Mouse (Mus musculus): Measurements from ENCODE around the gene Atxn3.
"Not testable (repeated sequence)": the region's sequence is repeated elsewhere in the genome, so short reads cannot be mapped to it uniquely, and the experiment has no call there.

The Atxn3 gene

GRCm38 (mm10) chr12:101958556-101958955 lies 510 bp upstream of the Atxn3 start:
- no peak for DNase-seq (ENCODE audit: low read depth)

GRCm38 (mm10) chr12:101957079-101957941 lies 736 bp downstream of the Atxn3 start:
- DNase-seq (ENCODE audit: low read depth) = peak; percentile 59

GRCm38 (mm10) chr12:101955821-101956220 lies 2.2 kb downstream of the Atxn3 start:
- not testable (repeated sequence) for DNase-seq (ENCODE audit: low read depth)

- no peak for DNase-seq (ENCODE audit: low read depth)
Measured at GRCm38 (mm10) chr12:101948801-101949200, 9.2 kb downstream of the Atxn3 start.

GRCm38 (mm10) chr12:101947986-101948385 lies 10.1 kb downstream of the Atxn3 start:
- DNase-seq (ENCODE audit: low read depth) = no peak

- no peak for DNase-seq (ENCODE audit: low read depth)
Measured at GRCm38 (mm10) chr12:101937572-101937971, 20.5 kb downstream of the Atxn3 start.

- no peak for DNase-seq (ENCODE audit: low read depth)
Measured at GRCm38 (mm10) chr12:101935223-101935622, 22.8 kb downstream of the Atxn3 start.

- DNase-seq (ENCODE audit: low read depth) = no peak
Measured at GRCm38 (mm10) chr12:101928423-101928822, 29.6 kb downstream of the Atxn3 start.

GRCm38 (mm10) chr12:101922313-101922712 lies 35.7 kb downstream of the Atxn3 start:
- no peak for DNase-seq (ENCODE audit: low read depth)

- DNase-seq (ENCODE audit: low read depth) = no peak
Measured at GRCm38 (mm10) chr12:101919847-101920246, 38.2 kb downstream of the Atxn3 start.

GRCm38 (mm10) chr12:101917165-101917564 lies 40.9 kb downstream of the Atxn3 start:
- DNase-seq (ENCODE audit: low read depth) = peak; percentile 36

- DNase-seq (ENCODE audit: low read depth) = peak; percentile 89
Measured at GRCm38 (mm10) chr12:101912626-101913490, 45.2 kb downstream of the Atxn3 start, which contains the start of gene Trip11. Trip11 (minus strand) TSS chr12:101913267.

- DNase-seq (ENCODE audit: low read depth) = no peak
Measured at GRCm38 (mm10) chr12:101911346-101911745, 46.7 kb downstream of the Atxn3 start.

- DNase-seq (ENCODE audit: low read depth) = no peak
Measured at GRCm38 (mm10) chr12:101910360-101910759, 47.7 kb downstream of the Atxn3 start.

GRCm38 (mm10) chr12:101905817-101906216 lies 52.2 kb downstream of the Atxn3 start:
- DNase-seq (ENCODE audit: low read depth) = no peak

GRCm38 (mm10) chr12:101904906-101905305 lies 53.1 kb downstream of the Atxn3 start:
- DNase-seq (ENCODE audit: low read depth) = peak; percentile 71

- no peak for DNase-seq (ENCODE audit: low read depth)
Measured at GRCm38 (mm10) chr12:101904170-101904569, 53.9 kb downstream of the Atxn3 start.

- DNase-seq (ENCODE audit: low read depth) = no peak
Measured at GRCm38 (mm10) chr12:101899671-101900245, 58.3 kb downstream of the Atxn3 start.

- no peak for DNase-seq (ENCODE audit: low read depth)
Measured at GRCm38 (mm10) chr12:101898966-101899365, 59.1 kb downstream of the Atxn3 start.

GRCm38 (mm10) chr12:101897113-101897512 lies 60.9 kb downstream of the Atxn3 start:
- DNase-seq (ENCODE audit: low read depth) = no peak

GRCm38 (mm10) chr12:101893296-101893695 lies 64.8 kb downstream of the Atxn3 start:
- DNase-seq (ENCODE audit: low read depth) = no peak

- DNase-seq (ENCODE audit: low read depth) = no peak
Measured at GRCm38 (mm10) chr12:101892832-101893231, 65.2 kb downstream of the Atxn3 start.
